Mouse (Mus musculus) frontal cortex, postnatal 25 days (tissue): ENCODE results near the gene Ccdc43.
"Not testable (repeated sequence)": the region's sequence is repeated elsewhere in the genome, so short reads cannot be mapped to it uniquely, and the experiment has no call there.

Source experiments
- DNase-seq, 2 experiments: peaks; one replicate each; pipeline ENCODE4 v3.0.0; 2022; ENCODE audit warnings: low spot score in 2 of 2

The Ccdc43 gene

DNA sequence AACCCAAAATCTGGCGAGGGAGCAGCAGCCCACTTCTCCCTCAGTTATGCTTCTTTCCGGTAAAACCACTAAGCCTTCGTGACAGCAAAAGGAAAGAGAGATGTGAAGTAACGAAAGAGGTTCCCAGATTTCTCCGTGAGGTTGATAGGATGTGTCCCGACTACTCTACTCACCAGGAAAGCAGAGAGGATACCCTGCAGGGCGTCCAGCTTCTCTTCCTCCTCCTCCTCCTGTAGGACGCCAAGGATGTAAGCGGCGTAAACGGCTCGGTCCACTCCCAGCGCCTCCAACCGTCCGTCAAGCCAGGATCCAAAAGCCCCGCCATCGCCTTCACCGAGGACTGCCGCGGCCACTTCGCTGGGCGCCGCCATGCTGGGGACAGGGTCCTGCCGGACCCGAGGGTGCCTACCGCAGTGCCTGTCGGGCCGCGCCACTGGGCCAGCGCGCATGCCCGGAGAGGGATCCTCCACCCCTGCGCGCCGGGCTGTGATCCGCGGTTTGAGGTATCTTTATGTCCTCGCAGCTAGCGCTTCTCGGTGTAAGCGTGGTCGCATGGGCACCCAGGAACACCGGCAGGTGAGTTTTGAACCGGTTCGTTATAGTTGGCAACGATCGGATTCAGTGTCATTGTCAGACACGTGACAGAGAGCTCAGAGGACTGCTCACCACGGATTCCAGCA, at the start of gene Ccdc43:
TSS of gene Ccdc43 (minus strand) at position 445 of the 680 bp plus-strand sequence.
- DNase-seq: peak; percentile 73 to 77

DNA sequence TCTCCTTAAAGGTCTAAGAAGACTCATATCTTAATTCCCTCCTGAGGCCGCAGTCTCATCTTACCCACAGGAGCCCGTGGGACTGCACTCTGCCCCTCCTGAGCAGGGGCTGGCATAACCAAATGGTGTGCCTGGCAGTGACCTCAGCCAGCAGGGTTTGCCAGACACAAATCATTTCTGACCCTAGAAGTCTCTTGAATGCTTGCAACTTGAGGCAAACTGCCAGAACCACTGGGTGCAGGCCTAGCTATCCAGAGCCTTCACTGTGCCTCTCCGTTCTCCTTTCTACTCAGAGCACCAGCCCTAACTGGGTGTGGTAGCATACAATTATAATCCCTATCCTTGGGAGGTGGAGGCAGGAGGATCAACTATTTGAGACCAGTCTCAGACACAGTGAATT, 47.2 kb upstream of the Ccdc43 start:
- DNase-seq: no peak

- no peak for DNase-seq
Observed at GRCm38 (mm10) chr11:102742843-102743242, 45.3 kb upstream of the Ccdc43 start.

- DNase-seq: no peak
Observed at GRCm38 (mm10) chr11:102742066-102742465, 44.5 kb upstream of the Ccdc43 start.

DNA sequence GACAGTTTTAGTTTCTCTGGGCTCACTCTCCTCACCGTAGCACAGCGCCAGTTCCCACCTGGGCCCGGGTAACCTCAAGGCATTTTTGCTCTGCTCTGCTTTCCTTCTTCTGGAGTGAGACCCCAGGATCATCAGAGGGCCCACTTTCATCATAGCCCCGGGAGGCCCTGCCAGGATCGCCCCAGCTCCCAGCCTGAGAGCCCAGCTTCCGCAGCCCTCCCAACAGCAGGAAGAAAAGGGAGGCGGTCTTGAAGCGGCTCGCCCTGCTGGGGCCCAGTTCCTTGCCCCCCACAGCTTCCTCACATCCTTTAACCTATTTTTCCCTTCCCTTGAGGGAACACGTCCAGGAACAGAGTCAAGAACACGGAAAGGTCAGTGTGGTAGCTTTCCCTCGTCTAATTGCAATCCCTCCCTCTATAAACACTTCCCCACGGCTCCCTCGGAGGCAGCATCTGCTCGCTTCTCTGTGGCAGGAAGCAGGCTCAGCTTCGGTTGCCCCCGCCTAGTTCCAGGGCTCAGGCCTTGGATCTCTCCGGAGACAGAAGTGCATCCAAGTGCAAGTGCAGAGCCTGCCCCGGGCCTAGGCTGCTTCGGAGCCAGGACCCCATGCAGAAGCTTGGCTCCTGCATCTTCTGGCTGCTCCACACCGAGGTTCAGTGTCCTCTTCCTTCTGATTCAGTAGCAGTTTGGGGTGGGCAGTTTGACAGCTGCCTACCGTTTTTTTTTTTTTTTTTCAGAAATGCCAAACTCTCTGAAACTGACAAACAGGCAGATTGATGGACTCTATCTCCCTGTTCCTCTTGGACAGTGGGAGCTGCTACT, 43.8 kb upstream of the Ccdc43 start:
- no peak for DNase-seq

- DNase-seq: no peak
Observed at GRCm38 (mm10) chr11:102740634-102741033, 43.1 kb upstream of the Ccdc43 start.

GRCm38 (mm10) chr11:102739278-102739966, 41.8 kb upstream of the Ccdc43 start:
- peak in 1 of 2 experiments; percentile 48 for DNase-seq

- no peak for DNase-seq
Observed at GRCm38 (mm10) chr11:102738046-102738445, 40.5 kb upstream of the Ccdc43 start.

- no peak for DNase-seq
Observed at GRCm38 (mm10) chr11:102734961-102735360, 37.4 kb upstream of the Ccdc43 start.

DNA sequence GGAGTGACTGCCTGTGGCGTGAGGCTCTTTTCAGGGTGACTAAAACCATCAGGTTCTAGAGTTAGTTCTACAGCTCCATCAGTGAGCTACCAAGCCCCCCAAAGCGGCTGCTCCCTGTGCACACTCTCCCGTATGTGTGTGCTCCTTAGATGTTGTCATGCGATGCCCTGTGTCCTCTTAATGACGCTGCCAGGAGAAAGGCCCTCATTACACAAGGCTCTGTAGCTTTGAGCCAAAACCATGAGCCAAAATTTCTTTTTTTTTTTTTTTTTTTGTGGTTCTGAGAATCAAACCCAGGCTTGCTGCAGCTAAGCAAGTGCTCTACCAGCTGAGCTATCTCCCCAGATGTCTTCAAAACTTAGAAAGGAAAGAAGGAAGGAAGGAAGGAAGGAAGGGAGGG, 35.6 kb upstream of the Ccdc43 start:
- no peak for DNase-seq

GRCm38 (mm10) chr11:102731366-102731765, 33.8 kb upstream of the Ccdc43 start:
- DNase-seq: no peak

DNA sequence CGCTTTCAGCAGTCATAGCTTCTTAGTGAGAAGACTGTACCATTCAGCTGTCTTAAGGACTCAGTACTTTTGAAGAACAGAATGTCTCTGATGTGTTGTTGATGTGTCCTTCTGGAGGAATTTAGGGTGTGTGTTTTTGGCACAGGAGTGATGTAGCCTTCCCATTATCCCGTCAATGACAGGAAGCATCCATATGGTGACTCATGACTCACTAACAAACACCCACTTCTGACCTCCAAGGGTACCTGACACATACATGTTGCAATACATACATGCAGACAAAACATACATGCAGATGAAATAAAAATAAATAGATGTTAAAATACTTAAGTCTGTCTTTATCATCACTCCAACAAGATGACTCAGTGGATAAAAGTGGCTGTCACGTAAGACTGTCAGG, 32.3 kb upstream of the Ccdc43 start:
- no peak for DNase-seq

- DNase-seq: no peak
Observed at GRCm38 (mm10) chr11:102728614-102729013, 31.0 kb upstream of the Ccdc43 start.

- DNase-seq: no peak
Observed at GRCm38 (mm10) chr11:102725574-102725973, 28.0 kb upstream of the Ccdc43 start.

DNA sequence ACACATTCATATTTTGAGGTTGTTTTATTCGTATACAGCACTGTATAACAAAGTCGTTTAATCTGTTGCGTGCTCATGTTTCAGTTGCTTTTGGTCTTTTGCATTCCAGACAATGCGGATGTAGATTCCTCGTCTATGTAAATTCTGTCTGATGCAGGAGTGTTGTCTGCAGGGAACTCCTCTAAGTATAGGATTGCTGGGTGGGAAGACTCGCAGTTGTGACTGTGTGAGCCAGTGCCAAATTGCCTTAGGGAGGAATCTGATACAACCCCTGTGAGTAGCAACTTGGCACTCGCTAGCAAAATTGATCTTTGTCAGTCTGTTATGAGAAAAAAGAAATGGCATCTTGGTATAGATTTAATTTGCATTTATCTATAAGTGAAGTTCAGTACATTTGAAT, 18.6 kb upstream of the Ccdc43 start:
- DNase-seq: no peak

DNA sequence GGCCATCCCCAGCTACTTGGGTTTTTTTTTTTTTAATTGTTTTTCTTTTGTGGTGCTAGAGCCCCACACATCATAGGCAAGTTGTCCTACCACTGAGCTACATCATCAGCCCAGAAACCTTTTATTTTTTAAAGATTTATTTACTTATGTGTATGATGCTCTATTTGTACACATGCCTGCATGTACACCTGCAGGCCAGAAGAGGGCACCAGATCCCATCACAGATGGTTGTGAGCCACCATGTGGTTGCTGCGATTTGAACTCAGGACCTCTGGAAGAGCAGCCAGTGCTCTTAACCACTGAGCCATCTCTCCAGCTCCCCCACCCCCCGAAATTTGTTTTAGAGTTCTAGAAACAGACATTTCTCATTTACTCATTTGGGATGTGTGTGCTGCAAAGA, 17.0 kb upstream of the Ccdc43 start:
- not testable (repeated sequence) for DNase-seq

- no peak for DNase-seq
Observed at GRCm38 (mm10) chr11:102712411-102712810, 14.8 kb upstream of the Ccdc43 start.

DNA sequence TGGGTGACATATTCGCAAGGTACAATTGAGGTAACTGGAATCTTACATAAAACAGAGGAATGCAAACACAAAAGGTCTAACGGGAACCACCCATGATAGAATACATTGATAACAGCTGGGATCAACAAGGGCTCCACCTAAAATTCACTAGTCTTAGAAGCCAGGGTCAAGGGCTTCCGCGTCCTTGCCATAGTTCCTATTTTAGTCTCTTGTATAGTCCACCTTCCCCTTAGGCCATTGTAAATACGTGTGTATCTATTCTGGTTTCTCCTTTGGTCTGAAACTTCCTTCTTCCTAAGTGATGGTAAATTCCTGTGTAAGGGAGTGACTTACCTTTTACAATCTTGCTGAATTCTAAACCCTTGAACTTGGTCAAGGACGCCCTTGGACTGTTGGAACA, 4.6 kb upstream of the Ccdc43 start:
- DNase-seq: not testable (repeated sequence)

- DNase-seq: no peak
Observed at GRCm38 (mm10) chr11:102698018-102698476, 465 bp upstream of the Ccdc43 start.

DNA sequence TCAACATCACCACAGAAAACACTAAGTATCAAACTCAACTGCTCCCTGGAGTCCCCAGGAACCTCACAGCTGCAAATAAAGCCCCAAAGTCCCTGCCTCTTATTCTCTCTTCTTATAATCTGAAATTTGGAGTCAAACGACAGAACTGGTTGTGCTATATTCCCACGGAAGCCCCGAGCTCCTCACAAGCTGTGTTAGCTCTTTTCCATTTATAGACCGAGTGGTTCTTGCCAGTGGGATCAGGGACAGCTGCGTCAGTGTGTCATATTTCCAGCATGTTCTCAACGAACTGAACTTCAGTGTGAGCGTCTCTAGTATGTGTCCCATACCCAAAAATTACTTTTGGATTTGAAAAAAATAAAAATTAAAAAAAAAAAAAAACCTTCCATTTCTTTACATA, 2.3 kb downstream of the Ccdc43 start:
- no peak for DNase-seq

GRCm38 (mm10) chr11:102690162-102690561, 7.4 kb downstream of the Ccdc43 start:
- DNase-seq: peak; percentile 41 to 67

DNA sequence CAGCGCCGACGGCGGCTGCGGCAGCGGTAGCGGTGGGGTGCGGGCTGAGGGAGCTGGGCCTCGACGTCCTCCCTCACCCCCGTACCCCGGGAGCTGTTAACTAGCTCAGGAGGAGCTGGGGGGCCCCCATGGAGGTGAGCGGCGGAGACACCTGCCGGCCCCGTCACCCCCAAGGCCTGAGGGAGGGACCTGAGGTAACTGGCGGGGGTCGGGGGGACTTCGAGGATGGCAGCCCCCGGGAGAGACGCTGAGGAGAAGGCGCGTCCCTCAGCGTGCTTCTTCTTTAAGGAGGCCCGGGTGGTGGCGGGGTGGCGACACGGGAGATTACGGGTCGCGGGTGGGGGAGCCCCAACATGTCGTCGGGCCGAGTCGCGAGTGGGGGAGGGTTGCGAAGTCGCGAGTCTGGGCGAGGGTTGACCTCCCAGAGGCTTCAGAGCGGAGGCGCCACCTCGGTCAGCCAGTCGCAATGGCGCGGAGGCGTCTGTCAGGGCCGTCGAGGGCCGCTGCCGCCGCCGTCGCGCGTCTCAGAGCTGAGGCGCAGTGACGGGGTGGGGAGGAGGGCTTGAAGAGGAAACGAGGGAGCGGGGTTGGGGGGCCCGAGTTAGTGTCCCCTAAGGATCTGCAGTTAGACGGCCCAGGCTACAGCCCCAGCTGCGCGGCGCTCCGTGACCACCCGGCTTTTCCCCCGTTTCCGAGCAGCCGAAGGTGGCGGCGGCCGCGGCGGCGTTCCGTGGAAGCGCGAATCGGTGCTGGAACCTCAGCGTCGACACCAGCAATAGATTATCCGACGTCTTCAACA, 31.7 kb downstream of the Ccdc43 start:
- DNase-seq: no peak
